Mouse (Mus musculus) c-Kit-positive CD71-positive TER-119-negative erythroid progenitor cells, embryonic 14.5 days (primary cell): ENCODE data around the gene Sft2d1.
"Not testable (repeated sequence)": the region's sequence is repeated elsewhere in the genome, so short reads cannot be mapped to it uniquely, and the experiment has no call there.

Experiments
- DNase-seq: peaks from one replicate; pipeline ENCODE4 v3.0.0-alpha.2; 2013; ENCODE audit warnings: low read depth

The Sft2d1 gene

DNA sequence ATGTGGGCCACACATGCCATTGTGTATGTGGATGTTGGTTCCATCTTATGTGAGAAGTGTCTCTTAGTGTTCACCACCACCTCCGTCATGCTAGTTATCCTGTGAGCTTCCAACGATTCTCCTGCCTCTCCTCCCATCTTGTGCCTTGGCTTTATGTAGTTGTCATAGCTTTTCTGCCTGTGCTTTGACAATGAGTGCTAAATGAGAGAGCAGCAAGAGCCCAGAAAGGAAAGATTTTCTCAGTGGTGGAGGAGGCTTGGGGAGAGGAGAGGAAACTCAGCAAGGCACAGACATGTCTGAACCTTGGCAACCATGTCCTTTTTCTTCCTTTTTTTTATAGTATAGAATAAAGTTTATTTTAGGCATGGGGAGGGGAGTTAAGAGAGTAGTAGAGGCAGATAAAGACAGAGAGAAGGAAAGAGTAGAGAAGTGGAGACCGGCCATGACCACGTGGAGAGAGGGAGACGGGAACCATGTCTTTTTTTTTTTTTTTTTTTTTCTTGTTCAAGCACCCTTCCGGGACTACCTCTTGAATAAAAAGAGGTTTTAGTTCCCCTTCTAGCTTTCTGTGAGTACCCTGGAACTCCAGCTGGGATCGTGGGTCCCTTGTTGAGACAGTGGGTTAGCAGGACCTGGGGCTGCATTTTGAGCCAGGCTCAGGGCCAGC is 8.0 kb upstream of the Sft2d1 start:
- no peak for DNase-seq

DNA sequence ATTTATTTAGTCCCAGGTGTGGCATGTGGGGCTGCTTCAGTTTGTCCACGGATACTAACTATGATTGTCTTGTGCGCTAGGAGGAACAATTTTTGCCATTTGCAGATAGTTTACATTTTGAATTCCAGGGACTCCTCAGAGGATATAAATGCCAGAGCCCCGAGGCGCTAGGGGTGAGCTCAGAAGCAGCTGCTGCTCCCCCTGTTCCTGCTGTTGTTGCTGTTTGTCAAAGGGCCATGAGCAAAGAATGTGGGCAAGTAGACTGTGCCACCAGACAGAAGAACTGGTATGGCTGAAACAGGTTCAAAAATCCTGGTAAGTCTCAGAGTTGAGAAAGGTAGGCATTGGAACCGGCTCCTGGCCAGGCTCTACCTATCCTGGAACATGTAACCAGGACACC is 7.2 kb upstream of the Sft2d1 start:
- no peak for DNase-seq

DNA sequence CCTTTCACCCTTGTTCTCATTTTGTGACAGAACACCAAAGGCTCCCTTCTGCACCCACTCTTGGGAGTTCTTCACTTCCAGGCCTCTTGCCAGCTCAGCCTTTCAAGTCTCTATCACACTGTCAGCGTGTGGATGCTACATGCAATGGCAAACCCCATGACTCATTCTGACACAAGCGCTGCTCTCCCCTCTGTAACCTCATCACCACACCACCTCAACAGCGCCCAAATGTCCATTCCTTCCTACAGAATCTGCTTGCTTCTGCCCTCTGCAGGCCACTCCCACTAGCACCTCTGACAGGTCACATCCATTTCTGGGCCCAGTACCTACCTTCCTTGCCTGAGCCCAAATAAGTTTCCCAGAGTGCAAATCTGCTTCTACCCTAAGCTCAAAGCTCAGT is 5.1 kb upstream of the Sft2d1 start:
- DNase-seq: no peak

DNA sequence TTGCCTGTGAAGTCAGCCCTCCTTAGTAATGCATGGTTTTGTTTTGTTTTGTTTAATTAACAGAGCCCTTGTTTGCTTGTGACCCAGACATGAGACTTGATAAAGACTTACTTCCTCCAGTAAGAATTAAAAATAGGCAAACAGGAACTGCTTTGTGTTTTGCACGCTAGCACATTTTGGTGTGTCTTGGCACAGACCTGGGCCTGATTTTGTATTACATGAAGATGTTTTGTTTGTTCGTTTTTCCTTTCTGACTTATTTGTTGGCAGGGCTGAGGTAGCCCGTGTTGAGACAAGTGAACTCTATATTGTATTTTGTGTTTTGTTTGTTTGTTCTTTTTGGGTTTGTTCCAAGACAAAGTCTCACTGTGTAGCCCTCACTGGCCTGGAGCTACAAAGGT is 849 bp downstream of the Sft2d1 start:
- no peak for DNase-seq

DNA sequence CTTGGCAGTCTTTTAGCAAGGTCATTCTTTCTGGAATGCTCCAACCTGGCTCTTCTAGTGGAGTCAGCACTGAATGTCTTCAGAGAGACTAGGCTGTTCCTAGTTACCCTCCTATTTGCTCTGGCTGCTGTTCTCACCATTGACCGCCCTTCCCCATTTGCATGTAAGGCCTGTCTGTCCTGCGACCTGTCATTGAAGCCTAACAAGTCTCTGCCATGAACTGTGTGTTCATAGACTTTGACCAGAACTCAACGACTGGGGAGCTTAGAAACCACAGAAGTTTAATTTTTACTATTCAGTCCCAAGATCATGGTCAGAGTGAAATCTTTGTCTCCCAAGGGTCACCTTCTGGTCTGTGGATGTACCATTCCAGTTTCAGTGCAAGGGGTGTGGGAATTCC is 3.1 kb downstream of the Sft2d1 start:
- no peak for DNase-seq

DNA sequence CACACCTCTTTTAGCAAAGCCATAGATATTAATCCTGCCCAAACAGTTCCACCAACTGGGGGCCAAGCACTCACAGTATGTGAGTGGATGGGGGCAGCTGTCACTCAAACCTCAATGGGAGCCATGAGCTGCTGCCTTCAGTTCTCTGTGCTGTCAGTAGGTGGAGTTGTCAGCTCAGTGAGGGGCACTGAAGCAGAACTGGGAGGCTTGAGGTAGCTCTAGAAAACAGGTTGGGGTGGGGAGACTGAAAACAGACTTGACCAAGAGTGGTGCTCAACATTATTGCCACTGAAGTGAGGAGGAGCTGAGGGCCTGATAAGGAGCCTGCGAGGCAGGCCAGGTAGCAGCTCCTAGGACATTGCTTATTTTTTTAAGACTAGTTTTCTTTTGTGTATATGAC is 5.3 kb downstream of the Sft2d1 start:
- no peak for DNase-seq

DNA sequence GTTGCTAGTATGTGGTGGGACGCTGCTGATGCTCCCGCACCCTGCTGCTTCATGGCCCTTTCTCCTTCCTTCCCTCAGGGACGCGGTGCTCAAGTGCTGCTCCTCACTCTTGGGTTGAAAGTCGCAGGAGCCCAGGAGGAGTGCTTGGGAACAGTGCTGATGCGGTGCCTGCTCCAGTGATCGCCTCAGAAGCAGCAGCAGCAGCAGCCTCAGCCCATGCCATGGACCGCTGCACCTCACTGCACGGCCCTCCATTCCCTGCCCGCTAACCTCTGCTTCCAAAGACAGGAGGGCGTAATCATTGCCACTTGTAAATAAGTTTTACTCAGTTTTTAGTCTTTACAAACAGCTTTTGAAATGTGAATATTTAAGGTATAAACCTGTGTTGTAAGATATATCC is 16.0 kb downstream of the Sft2d1 start:
- not testable (repeated sequence) for DNase-seq

DNA sequence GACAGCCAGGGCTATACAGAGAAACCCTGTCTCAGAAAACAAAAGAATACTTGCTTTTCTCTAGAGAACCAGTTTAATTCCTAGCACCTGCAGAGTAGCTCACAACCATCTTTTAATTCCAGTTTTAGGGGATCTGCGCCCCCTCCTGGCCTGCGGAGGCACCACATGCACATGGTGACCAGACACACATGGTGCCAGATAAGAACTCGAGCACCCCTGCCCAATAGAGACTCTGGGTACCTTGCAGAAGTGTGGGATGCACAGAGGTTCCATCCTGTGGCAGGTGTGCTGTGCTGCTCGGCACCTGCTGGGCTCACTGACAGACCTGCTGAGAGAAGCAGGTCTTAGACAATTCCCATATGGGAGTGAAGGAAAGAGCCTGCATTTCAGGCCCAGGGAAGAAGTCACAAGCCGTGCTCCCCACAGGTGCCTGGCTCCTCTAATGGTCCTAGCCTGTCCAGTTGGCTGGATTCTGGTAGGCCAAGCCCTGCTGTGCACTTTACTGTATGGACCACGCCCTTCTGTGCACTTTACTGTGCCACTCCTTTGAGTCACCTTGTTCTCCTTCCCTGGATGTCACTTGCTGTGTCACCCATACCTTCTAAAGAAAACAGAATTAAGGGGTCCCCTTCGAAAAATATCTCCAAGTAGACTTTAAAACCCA is 17.7 kb downstream of the Sft2d1 start:
- no peak for DNase-seq

DNA sequence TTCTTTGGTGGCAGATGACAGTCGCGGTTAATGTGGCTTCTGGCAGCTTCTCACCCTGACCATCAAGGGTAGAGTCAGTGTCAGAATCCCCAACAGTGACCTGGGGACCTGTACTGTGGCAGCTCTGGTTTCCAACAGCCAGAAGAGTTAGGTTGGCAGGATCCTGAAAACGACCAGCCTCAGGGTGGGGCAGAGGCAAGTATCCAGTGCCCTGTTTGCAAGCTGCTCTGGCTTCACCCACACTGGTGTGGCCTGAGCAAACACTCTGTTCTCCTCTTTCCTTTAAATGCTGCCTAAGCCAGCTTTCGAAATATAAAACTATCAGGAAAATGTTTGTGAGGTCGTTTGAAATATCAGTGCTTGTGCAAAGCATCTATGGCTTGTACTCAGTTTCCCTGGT is 19.7 kb downstream of the Sft2d1 start:
- DNase-seq: no peak

DNA sequence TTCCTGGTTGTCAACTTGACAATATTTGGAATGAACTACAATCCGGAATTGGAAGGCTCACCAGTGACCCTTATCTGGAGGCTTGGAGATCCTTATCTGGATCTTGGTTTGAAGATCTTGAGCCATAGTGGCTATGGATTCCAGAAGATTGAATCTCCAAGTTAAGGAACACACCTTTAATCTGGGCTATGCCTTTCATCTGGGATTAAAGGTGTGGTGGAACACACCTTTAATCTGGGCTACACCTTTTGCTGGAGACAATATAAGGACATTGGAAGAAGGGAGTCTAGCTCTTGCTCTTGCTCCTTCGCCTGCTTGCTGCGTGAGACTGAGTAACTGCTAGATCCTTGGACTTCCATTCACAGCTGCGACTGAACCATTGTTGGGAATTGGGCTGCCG is 26.3 kb downstream of the Sft2d1 start, which contains the start of gene Prr18:
Prr18 (plus strand) TSS at position 301 of the 400 bp plus-strand sequence.
- not testable (repeated sequence) for DNase-seq

DNA sequence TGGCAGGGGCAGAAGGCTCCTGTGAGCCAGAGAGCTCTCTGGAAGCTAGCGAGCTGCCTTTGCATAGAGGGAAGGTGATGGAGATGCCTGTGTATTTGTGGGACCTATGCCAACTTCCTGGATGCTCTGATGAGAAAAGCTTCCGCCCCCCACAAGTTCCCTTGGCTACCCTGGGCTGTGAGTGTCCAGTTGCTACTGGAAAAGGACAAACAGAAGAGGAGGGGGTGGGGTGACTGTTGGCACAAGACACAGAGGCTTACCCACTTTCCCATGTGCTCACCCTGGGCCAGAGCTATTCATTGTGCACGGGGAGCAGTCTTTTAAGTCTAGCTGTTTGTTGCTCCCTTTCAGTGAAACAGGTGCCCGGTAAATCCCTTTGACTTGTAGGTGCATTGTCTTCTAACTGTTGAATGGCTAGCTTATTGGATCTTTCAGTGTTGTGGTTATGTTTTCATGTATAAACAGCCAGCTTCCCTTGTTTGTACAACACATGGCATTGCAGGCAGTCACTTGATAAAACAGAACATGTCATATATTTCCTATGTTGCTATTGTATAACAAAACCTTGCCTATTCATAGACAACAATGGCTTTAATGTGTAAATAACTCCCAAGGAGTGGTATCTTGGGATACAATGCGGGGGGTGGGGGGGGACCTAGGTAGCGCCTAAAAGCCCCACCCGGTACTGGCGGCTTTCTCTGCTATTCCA is 28.9 kb downstream of the Sft2d1 start:
- DNase-seq: no peak

DNA sequence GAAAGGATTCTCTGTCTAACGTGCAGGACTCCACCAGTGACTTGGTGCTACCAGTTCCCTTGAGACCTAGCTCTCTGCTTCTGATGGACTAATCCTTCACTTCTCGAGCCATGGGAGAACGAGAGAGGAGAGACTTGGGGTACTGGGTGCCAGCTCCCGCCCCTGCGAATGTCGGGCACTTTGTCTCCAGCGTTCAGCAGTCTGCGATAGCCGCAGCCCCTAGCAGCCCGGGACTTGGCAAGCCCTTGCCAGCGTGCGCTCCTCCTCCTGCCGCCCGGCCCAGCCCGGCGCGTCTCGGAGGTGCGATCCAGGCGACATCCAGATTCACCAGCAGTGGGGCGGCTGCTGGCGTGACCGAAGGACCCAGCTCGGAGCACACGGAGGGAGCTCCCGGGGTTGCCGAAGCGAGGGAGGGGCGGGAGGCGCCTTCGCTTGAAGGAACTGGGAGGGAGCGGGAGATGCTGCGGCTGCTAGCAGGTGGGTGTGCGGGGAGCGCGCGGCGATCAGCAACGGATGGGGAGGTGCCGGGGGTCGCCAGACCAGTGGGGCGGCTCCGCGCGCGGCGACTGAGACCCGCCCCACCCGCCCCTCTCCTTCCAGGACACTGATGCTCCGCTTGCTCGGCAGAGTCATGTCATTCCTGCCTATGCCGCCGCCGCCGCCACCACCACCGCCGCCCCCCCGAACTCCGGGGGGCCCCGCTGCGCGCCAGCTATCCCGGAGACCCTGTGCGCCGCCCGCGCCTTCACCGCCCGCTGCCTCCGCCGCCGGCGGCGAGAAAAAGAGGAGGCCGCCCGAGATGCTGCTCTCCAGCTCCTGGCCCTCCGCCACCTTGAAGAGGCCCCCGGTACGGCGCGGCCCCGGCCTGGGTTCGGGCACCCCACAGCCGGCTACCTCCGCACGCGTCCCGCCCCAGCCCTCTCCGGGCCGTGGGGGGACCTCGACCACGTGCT is 29.8 kb downstream of the Sft2d1 start:
- DNase-seq: no peak

DNA sequence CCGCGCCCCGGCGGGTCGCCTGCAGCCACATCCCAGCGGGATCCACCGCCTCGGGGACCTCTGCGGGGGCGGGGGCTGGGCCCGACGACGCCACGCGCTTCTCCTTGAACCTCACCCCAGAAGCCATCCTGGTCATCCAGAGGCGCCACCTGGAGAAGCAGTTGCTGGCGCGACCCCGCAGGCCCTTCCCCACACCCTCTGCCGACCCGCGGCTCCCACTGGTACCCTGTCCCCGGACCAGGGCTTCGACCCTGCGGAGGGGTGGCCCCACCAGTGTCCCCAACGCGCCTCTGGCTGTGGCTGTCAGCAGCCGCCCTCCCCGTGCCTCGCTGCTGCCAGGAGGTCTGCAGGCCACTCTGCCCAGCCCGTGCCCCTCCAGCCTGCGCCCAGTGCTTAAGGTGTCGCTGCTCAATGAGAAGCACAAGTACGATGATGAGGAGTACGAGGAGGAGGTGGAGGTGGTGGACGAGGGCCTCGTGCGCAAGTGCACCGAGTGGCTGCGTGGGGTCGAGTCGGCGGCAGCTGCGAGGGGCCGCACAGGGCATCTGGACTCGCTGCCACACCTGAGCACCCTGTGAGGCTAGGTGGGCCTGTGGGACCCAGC is 30.6 kb downstream of the Sft2d1 start:
- no peak for DNase-seq

DNA sequence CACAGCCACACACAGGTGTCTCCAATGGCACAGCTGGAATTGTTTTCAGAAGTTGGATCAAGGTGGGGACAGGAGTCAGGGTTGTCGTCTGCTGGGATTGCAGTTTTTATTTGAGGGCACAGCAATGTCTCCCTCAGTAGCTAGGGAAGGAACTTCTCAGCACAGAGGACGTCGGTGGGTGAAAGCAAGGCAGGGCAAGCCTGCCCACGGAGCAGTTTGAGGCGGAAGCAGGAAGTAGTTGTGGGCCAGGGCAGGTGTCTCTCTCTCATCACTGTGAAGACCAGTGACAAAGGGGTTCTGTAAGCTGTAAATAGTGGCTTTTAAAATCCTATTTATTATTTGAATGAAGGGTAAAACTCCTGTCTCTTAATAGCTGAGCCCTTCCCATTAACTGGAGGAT is 31.8 kb downstream of the Sft2d1 start:
- no peak for DNase-seq

DNA sequence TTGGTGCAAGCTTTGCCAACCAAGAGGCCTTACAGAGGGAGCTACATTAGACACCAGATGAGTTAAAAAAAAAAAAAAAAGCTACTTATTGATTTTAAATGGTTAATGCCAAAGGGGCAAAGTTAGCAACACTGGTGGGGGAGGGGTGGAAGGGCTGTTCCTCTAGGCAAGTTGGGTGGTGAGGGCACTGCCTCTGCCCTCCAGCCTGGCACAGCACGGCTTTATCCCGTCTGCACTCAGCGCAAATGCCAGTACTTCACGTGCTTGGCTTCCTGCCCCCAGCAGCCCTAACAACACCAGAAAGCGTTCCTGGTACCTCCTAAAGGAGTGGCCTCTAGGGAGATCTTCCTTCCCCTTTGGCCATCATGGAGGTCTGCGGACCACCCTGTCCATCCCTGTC is 32.5 kb downstream of the Sft2d1 start:
- DNase-seq: no peak

DNA sequence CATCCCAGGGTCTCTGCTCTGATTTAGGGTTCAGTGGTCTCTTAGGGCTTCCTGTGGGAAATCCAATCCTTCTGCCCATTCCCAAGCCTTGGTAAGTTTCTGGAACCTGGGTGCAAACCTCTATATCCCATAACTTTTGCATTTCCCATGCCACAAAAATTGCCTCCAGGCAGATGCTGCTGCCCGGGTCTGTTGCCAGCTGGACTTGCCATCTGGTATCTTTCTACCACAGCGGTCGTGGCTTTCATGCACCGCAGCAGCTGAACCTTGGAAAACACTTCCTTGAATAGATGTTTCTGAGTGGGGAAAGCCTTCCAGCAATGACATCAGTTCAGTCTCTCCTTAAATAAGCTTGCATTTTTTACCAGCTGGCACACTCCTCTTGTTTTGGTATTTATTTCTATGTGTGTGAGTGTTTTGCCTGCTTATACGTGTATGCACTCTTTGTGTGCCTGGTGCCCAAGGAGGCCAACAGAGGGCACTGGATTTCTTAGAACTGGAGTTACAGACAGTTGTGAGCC is 36.9 kb downstream of the Sft2d1 start:
- DNase-seq: no peak

DNA sequence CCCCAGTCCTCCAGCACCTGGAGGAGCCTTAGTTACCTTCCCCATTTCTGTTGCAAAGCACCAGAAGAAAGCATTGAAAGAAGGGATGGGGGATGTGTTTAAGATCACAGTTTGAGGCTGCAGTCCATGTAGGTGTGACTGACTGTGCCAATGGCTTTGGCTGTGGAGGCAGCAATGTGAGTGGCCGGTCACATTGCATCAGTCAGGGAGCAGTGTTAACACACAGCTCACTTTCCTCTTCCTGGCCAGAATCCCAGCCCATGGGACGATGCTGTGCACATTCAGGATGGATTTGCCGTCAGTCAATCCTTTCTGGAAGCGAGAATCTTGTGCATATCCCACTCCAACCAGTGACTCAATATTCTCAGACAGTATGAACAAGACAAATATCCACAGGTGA is 38.0 kb downstream of the Sft2d1 start:
- DNase-seq: no peak

DNA sequence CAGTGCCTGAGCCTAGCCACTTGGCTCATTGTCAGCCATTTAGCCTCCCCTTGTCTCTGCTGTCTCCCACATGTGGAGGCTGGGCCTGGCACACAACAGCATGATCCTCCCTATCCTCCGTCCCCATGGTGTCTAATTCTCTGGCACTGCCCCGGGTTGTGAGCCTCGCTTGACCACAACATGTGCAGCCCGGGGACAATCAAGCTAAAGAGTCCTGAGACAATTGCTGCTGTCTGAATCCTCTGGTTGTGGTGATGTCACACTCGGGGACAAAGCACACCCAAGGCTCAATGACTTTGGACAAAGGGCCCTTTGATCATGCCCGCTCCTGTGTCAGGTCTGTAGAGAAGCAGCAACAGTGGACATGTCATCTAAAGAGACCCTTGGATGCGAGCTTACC is 40.2 kb downstream of the Sft2d1 start:
- DNase-seq: no peak

DNA sequence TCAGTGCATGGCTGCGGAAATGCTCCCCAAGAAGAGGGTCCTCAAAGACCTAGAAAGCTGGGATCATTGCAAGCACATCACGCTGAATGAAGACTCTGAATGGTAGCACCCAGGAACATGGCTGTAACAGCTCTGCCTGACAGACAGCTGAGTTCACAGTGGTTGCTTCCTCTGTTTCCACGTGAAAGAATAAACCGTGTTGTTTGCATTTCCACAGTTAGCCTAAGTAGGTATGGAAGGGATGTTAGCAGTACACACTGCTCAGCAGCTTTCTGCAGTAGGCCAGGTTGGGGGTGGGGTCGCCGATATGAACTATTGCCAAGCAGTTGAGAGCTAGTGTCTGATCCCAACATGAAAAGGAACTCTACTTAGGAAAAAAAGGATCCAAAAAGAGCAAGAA is 44.8 kb downstream of the Sft2d1 start, which contains the start of gene T2:
T2 (plus strand) TSS at position 301 of the 400 bp plus-strand sequence.
- DNase-seq: no peak

DNA sequence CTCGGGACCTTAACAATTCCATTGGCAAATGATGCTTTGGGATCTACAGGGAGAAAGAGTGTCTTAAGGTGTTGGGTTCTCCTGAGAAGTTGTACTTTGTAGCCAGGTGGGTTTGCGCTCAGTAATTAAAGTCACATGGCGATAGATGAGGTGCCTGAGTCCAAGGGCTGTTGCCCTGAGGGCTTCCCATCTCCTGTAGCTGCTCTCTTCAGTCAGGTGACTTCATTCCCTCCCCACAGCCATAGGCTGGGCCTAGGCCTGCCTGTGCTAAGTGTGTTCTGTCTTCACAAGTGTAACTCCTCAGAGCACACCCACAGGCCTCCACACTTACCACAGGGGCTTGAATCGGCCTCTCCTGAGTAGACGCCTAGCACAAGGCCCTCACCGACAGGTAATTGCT is 46.6 kb downstream of the Sft2d1 start:
- no peak for DNase-seq

DNA sequence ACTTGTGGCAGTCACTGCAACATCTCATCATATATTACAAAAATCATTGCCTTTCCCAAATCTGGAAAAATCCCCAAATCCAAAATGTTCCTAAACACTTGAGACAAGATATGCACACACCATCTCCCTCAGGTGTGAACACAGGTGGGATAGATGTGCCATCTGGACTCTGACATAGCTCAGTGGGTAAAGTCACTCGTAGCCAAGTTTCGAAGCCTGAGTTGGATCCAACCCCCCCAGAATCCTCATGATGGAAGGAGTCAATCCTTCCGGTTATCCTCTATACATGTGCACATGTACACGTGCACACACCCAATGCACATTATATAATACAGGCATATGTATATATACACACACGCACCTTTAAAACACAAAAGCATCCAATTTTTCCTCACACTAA is 50.0 kb downstream of the Sft2d1 start:
- no peak for DNase-seq
